Mouse (Mus musculus): ENCODE results near the gene Pole3. TPM values are rescaled to one million over a fixed set of nuclear protein-coding genes. Genes with fewer than 3 reads are reported as not detected.

Pole3 gene
- total RNA-seq, 2 experiments from 2014 or later = 28.0 to 28.5 TPM

- TF ChIP-seq CTCF (conservative IDR thresholded peaks at IDR 0.05) = no peak
- no peak overlapping the region for H3K4me3 ChIP-seq
- no peak for DNase-seq (ENCODE audit: low spot score in 2 of 2)
- no peak overlapping the region for H3K27ac ChIP-seq
Measured at GRCm38 (mm10) chr4:62544801-62545200, 19.9 kb upstream of the Pole3 start.

GRCm38 (mm10) chr4:62543782-62544181, 18.9 kb upstream of the Pole3 start:
- TF ChIP-seq CTCF (conservative IDR thresholded peaks at IDR 0.05) = no peak
- Histone ChIP-seq H3K4me3 (no peak overlapping the region), H3K27ac (no peak overlapping the region)
- DNase-seq (ENCODE audit: low spot score in 2 of 2) = no peak

GRCm38 (mm10) chr4:62541802-62542201, 16.9 kb upstream of the Pole3 start:
- Histone ChIP-seq H3K4me3 (no peak overlapping the region), H3K27ac (no peak overlapping the region)
- DNase-seq (ENCODE audit: low spot score in 2 of 2) = no peak
- TF ChIP-seq CTCF (conservative IDR thresholded peaks at IDR 0.05) = no peak

GRCm38 (mm10) chr4:62533729-62534128, 8.9 kb upstream of the Pole3 start:
- Histone ChIP-seq H3K27ac (no peak overlapping the region), H3K4me3 (no peak overlapping the region)
- DNase-seq (ENCODE audit: low spot score in 2 of 2) = no peak
- TF ChIP-seq CTCF (conservative IDR thresholded peaks at IDR 0.05) = no peak

GRCm38 (mm10) chr4:62527655-62528054, 2.8 kb upstream of the Pole3 start:
- Histone ChIP-seq H3K4me3 (no peak overlapping the region), H3K27ac (no peak overlapping the region)
- no peak for TF ChIP-seq CTCF (conservative IDR thresholded peaks at IDR 0.05)
- DNase-seq (ENCODE audit: low spot score in 2 of 2) = no peak

GRCm38 (mm10) chr4:62526256-62526655, 1.4 kb upstream of the Pole3 start:
- no peak overlapping the region for H3K4me3 ChIP-seq
- no peak for DNase-seq (ENCODE audit: low spot score in 2 of 2)
- H3K27ac ChIP-seq = no peak overlapping the region
- TF ChIP-seq CTCF (conservative IDR thresholded peaks at IDR 0.05) = no peak

- Histone ChIP-seq H3K27ac (peak overlapping the region; percentile 100; the same call in 1 of the 2 replicates), H3K4me3 (peak overlapping the region; percentile 93)
- DNase-seq (ENCODE audit: low spot score in 2 of 2) = no peak
- no peak for TF ChIP-seq CTCF (conservative IDR thresholded peaks at IDR 0.05)
Measured at GRCm38 (mm10) chr4:62525489-62525811, 582 bp upstream of the Pole3 start.

GRCm38 (mm10) chr4:62520892-62521400, 3.9 kb downstream of the Pole3 start:
- H3K27ac ChIP-seq = no peak overlapping the region
- DNase-seq (ENCODE audit: low spot score in 2 of 2) = no peak
- no peak for TF ChIP-seq CTCF (conservative IDR thresholded peaks at IDR 0.05)
- H3K4me3 ChIP-seq = no peak overlapping the region

- Histone ChIP-seq H3K4me3 (peak within 1 kb of the TSS; percentile 96), H3K27ac (peak within 1 kb of the TSS; percentile 88)
- TF ChIP-seq CTCF (conservative IDR thresholded peaks at IDR 0.05) = no peak
- DNase-seq (ENCODE audit: low spot score in 2 of 2) = peak; percentile 69 to 75
Measured at GRCm38 (mm10) chr4:62519849-62520233, 5.0 kb downstream of the Pole3 start, which contains the start of gene Alad. TSS of gene Alad (minus strand) at chr4:62519918.

- peak overlapping the region; percentile 96 for H3K4me3 ChIP-seq
- TF ChIP-seq CTCF (conservative IDR thresholded peaks at IDR 0.05) = no peak
- DNase-seq (ENCODE audit: low spot score in 2 of 2) = no peak
- H3K27ac ChIP-seq = peak overlapping the region; percentile 88
Measured at GRCm38 (mm10) chr4:62519122-62519848, 5.6 kb downstream of the Pole3 start.

- peak overlapping the region; percentile 88; the same call in 1 of the 2 replicates for H3K27ac ChIP-seq
- no peak for TF ChIP-seq CTCF (conservative IDR thresholded peaks at IDR 0.05)
- H3K4me3 ChIP-seq = peak overlapping the region; percentile 96
- no peak for DNase-seq (ENCODE audit: low spot score in 2 of 2)
Measured at GRCm38 (mm10) chr4:62518416-62519121, 6.3 kb downstream of the Pole3 start.

GRCm38 (mm10) chr4:62517538-62518415, 7.1 kb downstream of the Pole3 start:
- Histone ChIP-seq H3K27ac (no peak overlapping the region), H3K4me3 (no peak overlapping the region)
- no peak for DNase-seq (ENCODE audit: low spot score in 2 of 2)
- 0 out of 2 replicates have a peak, but pooled peaks have one; percentile 4 for TF ChIP-seq CTCF (conservative IDR thresholded peaks at IDR 0.05)

- Histone ChIP-seq H3K27ac (no peak overlapping the region), H3K4me3 (no peak overlapping the region)
- DNase-seq (ENCODE audit: low spot score in 2 of 2) = no peak
- no peak for TF ChIP-seq CTCF (conservative IDR thresholded peaks at IDR 0.05)
Measured at GRCm38 (mm10) chr4:62517046-62517445, 7.8 kb downstream of the Pole3 start.

Data from layer of hippocampus, adult 2 months (tissue).